Mouse (Mus musculus): ENCODE measurements around the gene D030056L22Rik. TPM values are rescaled to one million over a fixed set of nuclear protein-coding genes. Genes with fewer than 3 reads are reported as not detected.

Gene D030056L22Rik
- 43.0 and 54.8 TPM in 2 replicates for polyA plus RNA-seq (2012; rRNA removed)

GRCm38 (mm10) chr19:18712866-18713300 lies at the start of gene D030056L22Rik:
Gene D030056L22Rik, plus strand, starts transcription at chr19:18713193.

GRCm38 (mm10) chr19:18670608-18671007 lies 42.4 kb upstream of the D030056L22Rik start, which contains the start of gene Carnmt1:
Gene Carnmt1, plus strand, starts transcription at chr19:18670764.

GRCm38 (mm10) chr19:18749598-18750339 lies 36.8 kb downstream of the D030056L22Rik start, which contains the start of gene Trpm6:
Gene Trpm6, plus strand, starts transcription at chr19:18749983.

Other genes starting within 250 kb of the D030056L22Rik start
- gene Ostf1, start 81.4 kb upstream of the D030056L22Rik start, polyA plus RNA-seq (2012; rRNA removed) = 22.4 and 28.1 TPM in 2 replicates
- gene Nmrk1, start 81.2 kb upstream of the D030056L22Rik start, polyA plus RNA-seq (2012; rRNA removed) = 4.4 and 8.3 TPM in 2 replicates
- 10.1 and 12.2 TPM in 2 replicates for gene Carnmt1, start 42.4 kb upstream of the D030056L22Rik start, polyA plus RNA-seq (2012; rRNA removed)
- 0.27 and 0.33 TPM in 2 replicates for gene Trpm6, start 36.8 kb downstream of the D030056L22Rik start, polyA plus RNA-seq (2012; rRNA removed)

Measured in central nervous system, embryonic 14 days (tissue).